16 mouse cellular contexts compared by ENCODE assay signal in the genomic region with DNA sequence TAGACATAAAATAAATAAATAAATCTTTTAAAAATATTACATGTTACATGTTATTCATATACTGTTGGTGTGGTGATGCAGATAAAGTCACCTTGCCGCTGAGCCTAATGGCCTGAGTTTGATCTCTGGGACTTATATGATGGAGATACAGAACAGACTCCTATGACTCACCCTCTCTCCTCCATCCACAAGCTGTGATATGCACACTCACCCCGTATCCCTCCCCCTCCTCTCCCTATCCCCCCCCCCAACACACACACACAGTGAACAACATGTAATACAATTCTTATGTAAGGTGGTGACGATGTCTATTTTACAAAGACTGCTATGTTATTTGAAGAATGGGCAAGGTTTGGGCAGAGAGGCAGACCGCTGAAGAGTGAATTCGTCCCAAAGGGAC. TPM values are rescaled to one million over a fixed set of nuclear protein-coding genes. Genes with fewer than 3 reads are reported as not detected.
A peak's percentile ranks its signal among the peaks of the same experiment; 100 is the strongest.
DNase-seq lines count a peak whose midpoint lies in the region; ATAC-seq and TF ChIP-seq lines count a peak whose summit lies in the region.
"Had no signal": no experiment of that assay in that cellular context is flagged by ENCODE, and none has a peak within 500 bp of the region (broad histone marks: within the 10 kb centered on the region; RNA-seq: fewer than 3 reads in every experiment).

No protein-coding gene starts in this region.

- H3K4me3 ChIP-seq in limb, embryonic 14.5 days (replicated peaks; ENCODE audit: low read length): no peak overlapping the region
- no peak overlapping the region for H3K4me3 ChIP-seq in limb, embryonic 10.5 days
- peak overlapping the region; percentile 13; the same call in 1 of the 2 replicates for H3K4me3 ChIP-seq in thymus, adult 2 months (ENCODE audit: control insufficient read depth, insufficient read depth, low read length)
- no peak overlapping the region; a peak in 1 of 4 replicates for H3K4me3 ChIP-seq in liver, embryonic 14.5 days (ENCODE audit: insufficient read depth in 1 of 2, low read depth in 2 of 2, low read length in 2 of 2)
- H3K4me3 ChIP-seq in embryonic facial prominence, embryonic 10.5 days: no peak overlapping the region
- no peak overlapping the region for H3K4me3 ChIP-seq in forebrain, embryonic 15.5 days
- H3K4me3 ChIP-seq: gastrocnemius, adult 2 months; heart, embryonic 13.5 days; neural tube, embryonic 13.5 days had no signal

- H3K36me3 ChIP-seq in limb, embryonic 14.5 days (ENCODE audit: control insufficient read depth, insufficient read depth, low read length): no peaks in the 10 kb centered on the region
- no peaks in the 10 kb centered on the region for H3K36me3 ChIP-seq in limb, embryonic 10.5 days
- no peaks in the 10 kb centered on the region for H3K36me3 ChIP-seq in thymus, adult 2 months (ENCODE audit: control insufficient read depth, insufficient read depth, low read length)
- no peaks in the 10 kb centered on the region for H3K36me3 ChIP-seq in liver, embryonic 14.5 days (replicated peaks; ENCODE audit: control insufficient read depth, insufficient read depth, low read depth)
- H3K36me3 ChIP-seq in embryonic facial prominence, embryonic 10.5 days (replicated peaks): no peaks in the 10 kb centered on the region
- no peaks in the 10 kb centered on the region for H3K36me3 ChIP-seq in forebrain, embryonic 15.5 days
- H3K36me3 ChIP-seq: heart, embryonic 13.5 days; neural tube, embryonic 13.5 days had no signal

- no peak overlapping the region for H3K4me2 ChIP-seq in limb, embryonic 14.5 days (replicated peaks; ENCODE audit: low read depth, low read length, severe bottlenecking)
- H3K4me2 ChIP-seq in liver, embryonic 14.5 days (ENCODE audit: low read depth): peak overlapping the region; percentile 73
- H3K4me2 ChIP-seq in forebrain, embryonic 15.5 days (replicated peaks): no peak overlapping the region
- H3K4me2 ChIP-seq: heart, embryonic 13.5 days; midbrain, embryonic 11.5 days; neural tube, embryonic 13.5 days had no signal

- TF ChIP-seq EP300 in liver, embryonic 14.5 days (IDR thresholded peaks at IDR 0.05; ENCODE audit: low read depth): no peak

- peak; percentile 26; the same call in 1 of the 2 replicates for ATAC-seq in limb, embryonic 14.5 days (ENCODE audit: low FRiP score, low read depth)
- ATAC-seq in liver, embryonic 14.5 days (ENCODE audit: insufficient read depth): no peak
- ATAC-seq in forebrain, embryonic 15.5 days (replicated peaks): no peak
- ATAC-seq: forebrain, postnatal 0 days had no signal

- H3K27ac ChIP-seq in limb, embryonic 14.5 days (replicated peaks; ENCODE audit: low read depth, low read length): no peak overlapping the region
- no peak overlapping the region for H3K27ac ChIP-seq in limb, embryonic 10.5 days
- H3K27ac ChIP-seq in thymus, adult 2 months (ENCODE audit: control insufficient read depth, insufficient read depth, low read length): peak overlapping the region; percentile 96
- peak overlapping the region; percentile 100 for H3K27ac ChIP-seq in liver, embryonic 14.5 days
- H3K27ac ChIP-seq in embryonic facial prominence, embryonic 10.5 days (replicated peaks): no peak overlapping the region
- H3K27ac ChIP-seq in forebrain, embryonic 15.5 days (replicated peaks): no peak overlapping the region
- H3K27ac ChIP-seq: gastrocnemius, adult 2 months; heart, embryonic 13.5 days; kidney, postnatal 0 days; neural tube, embryonic 13.5 days had no signal

- no peaks in the 10 kb centered on the region for H3K9me3 ChIP-seq in limb, embryonic 14.5 days (ENCODE audit: control insufficient read depth, low read length)
- H3K9me3 ChIP-seq in limb, embryonic 10.5 days (replicated peaks): no peaks in the 10 kb centered on the region
- H3K9me3 ChIP-seq in liver, embryonic 14.5 days (ENCODE audit: control insufficient read depth, low read length): no peaks in the 10 kb centered on the region
- no peaks in the 10 kb centered on the region for H3K9me3 ChIP-seq in embryonic facial prominence, embryonic 10.5 days
- no peaks in the 10 kb centered on the region for H3K9me3 ChIP-seq in forebrain, embryonic 15.5 days
- H3K9me3 ChIP-seq: heart, embryonic 13.5 days; neural tube, embryonic 13.5 days had no signal

- H3K9ac ChIP-seq in limb, embryonic 14.5 days (ENCODE audit: low read depth, low read length, severe bottlenecking): no peak overlapping the region
- peak overlapping the region; percentile 74 for H3K9ac ChIP-seq in liver, embryonic 14.5 days (replicated peaks)
- H3K9ac ChIP-seq in forebrain, embryonic 15.5 days (replicated peaks): no peak overlapping the region
- H3K9ac ChIP-seq: forebrain, postnatal 0 days; heart, embryonic 13.5 days; neural tube, embryonic 13.5 days had no signal

- 79% methylated on average over 5 of the region's 5 CpGs for WGBS in limb, embryonic 14.5 days
- 91% methylated on average over 5 of the region's 5 CpGs for WGBS in limb, embryonic 10.5 days
- whole genome bisulfite sequencing in thymus, adult 2 months: 33% methylated on average over 5 of the region's 5 CpGs
- WGBS in liver, embryonic 14.5 days (ENCODE audit: insufficient replicate concordance): 55% methylated on average over 5 of the region's 5 CpGs
- 88% methylated on average over 5 of the region's 5 CpGs for WGBS in embryonic facial prominence, embryonic 10.5 days
- WGBS in forebrain, embryonic 15.5 days: 84% methylated on average over 5 of the region's 5 CpGs

- no peaks in the 10 kb centered on the region for H3K27me3 ChIP-seq in limb, embryonic 14.5 days (ENCODE audit: control insufficient read depth, insufficient read depth, low read length)
- 0 out of 2 replicates have a peak, but pooled peaks cover 2% of the 10 kb centered on the region for H3K27me3 ChIP-seq in limb, embryonic 10.5 days (ENCODE audit: low read depth, poor library complexity, severe bottlenecking)
- no peaks in the 10 kb centered on the region for H3K27me3 ChIP-seq in thymus, adult 2 months (ENCODE audit: control insufficient read depth, insufficient read depth, low read length)
- no peaks in the 10 kb centered on the region for H3K27me3 ChIP-seq in liver, embryonic 14.5 days (ENCODE audit: control insufficient read depth, insufficient read depth, low read length)
- H3K27me3 ChIP-seq in embryonic facial prominence, embryonic 10.5 days (replicated peaks; ENCODE audit: low read depth, poor library complexity, severe bottlenecking): 0 out of 2 replicates have a peak, but pooled peaks cover 4% of the 10 kb centered on the region
- no peaks in the 10 kb centered on the region for H3K27me3 ChIP-seq in forebrain, embryonic 15.5 days
- H3K27me3 ChIP-seq: neural tube, embryonic 13.5 days had no signal

- no peak for DNase-seq in limb, embryonic 14.5 days (ENCODE audit: low spot score)
- no peak for DNase-seq in limb, embryonic 10.5 days (ENCODE audit: low spot score)
- DNase-seq in thymus, adult 2 months: no peak
- no peak for DNase-seq in thymus, postnatal 14 days
- no peak for DNase-seq in liver, embryonic 14.5 days (ENCODE audit: low read depth in 3 of 3, low spot score in 3 of 3)
- no peak for DNase-seq in embryonic facial prominence, embryonic 10.5 days (ENCODE audit: low spot score)
- DNase-seq: cerebellum, adult 11 months; forebrain, postnatal 0 days; gastrocnemius, adult 2 months; layer of hippocampus, postnatal 36 days; right cerebral cortex, postnatal 4 days had no signal

- no peak for TF ChIP-seq CTCF in thymus, adult 2 months (IDR thresholded peaks at IDR 0.05; ENCODE audit: borderline replicate concordance, control insufficient read depth, extremely low read depth, insufficient read depth, low read length, poor library complexity)
- TF ChIP-seq CTCF in liver, embryonic 14.5 days (IDR thresholded peaks at IDR 0.05; ENCODE audit: low read depth): no peak

- H3K4me1 ChIP-seq in limb, embryonic 14.5 days (ENCODE audit: control insufficient read depth, insufficient read depth, low read length): peaks cover 6% of the 10 kb centered on the region
- H3K4me1 ChIP-seq in limb, embryonic 10.5 days: peaks cover 30% of the 10 kb centered on the region
- H3K4me1 ChIP-seq in thymus, adult 2 months (replicated peaks; ENCODE audit: control insufficient read depth, insufficient read depth, low read length): peaks cover 50% of the 10 kb centered on the region
- H3K4me1 ChIP-seq in liver, embryonic 14.5 days (replicated peaks; ENCODE audit: control insufficient read depth in 2 of 2, insufficient read depth in 2 of 2, low read length in 1 of 2): peaks cover 77 to 81% of the 10 kb centered on the region in 2 experiments
- H3K4me1 ChIP-seq in embryonic facial prominence, embryonic 10.5 days: peaks cover 27% of the 10 kb centered on the region
- H3K4me1 ChIP-seq in forebrain, embryonic 15.5 days: peaks cover 11% of the 10 kb centered on the region

- TF ChIP-seq POLR2A in limb, embryonic 14.5 days (IDR thresholded peaks at IDR 0.05; ENCODE audit: borderline replicate concordance, extremely low read depth, insufficient read depth, insufficient read length): no peak
- no peak for TF ChIP-seq POLR2A in thymus, adult 2 months (IDR thresholded peaks at IDR 0.05; ENCODE audit: control insufficient read depth, extremely low read depth, insufficient read depth, low read length, poor library complexity)

RNA-seq across cellular contexts. Expression of gene Cd47, which starts 0.7 kb away (rescaled TPM):
- polyA plus RNA-seq in limb, embryonic 14.5 days (2012; rRNA removed): 29.5 and 34.5 TPM in 2 replicates
- 89.2 and 91.0 TPM in 2 replicates for polyA plus RNA-seq in limb, embryonic 14.5 days (2014; fragmentation: Nextera tagmentation; extraction: Ambion mirVana)
- 21.3 and 26.6 TPM in 2 replicates for polyA plus RNA-seq in limb, embryonic 10.5 days (2016; fragmentation: Nextera tagmentation; extraction: Ambion mirVana)
- polyA plus RNA-seq in thymus, adult 2 months (2012; rRNA removed): 112 and 127 TPM in 2 replicates
- 54.3 and 82.5 TPM in 2 replicates for polyA plus RNA-seq in liver, embryonic 14.5 days (2012; rRNA removed)
- 331 and 345 TPM in 2 replicates for polyA plus RNA-seq in liver, embryonic 14.5 days (2014; fragmentation: Nextera tagmentation; extraction: Ambion mirVana)
- 27.6 and 32.2 TPM in 2 replicates for polyA plus RNA-seq in embryonic facial prominence, embryonic 10.5 days (2016; fragmentation: Nextera tagmentation; extraction: Ambion mirVana)
- 123 and 128 TPM in 2 replicates for polyA plus RNA-seq in forebrain, embryonic 15.5 days (2015; fragmentation: Nextera tagmentation; extraction: Ambion mirVana)

Comparison
In these comparisons a context has a peak if more than half of its experiments do, and no peak if none do; other contexts are left out.
1. H3K27ac ChIP-seq: peak in thymus, adult 2 months (single experiment) and liver, embryonic 14.5 days (single experiment); none in limb, embryonic 14.5 days (single experiment), limb, embryonic 10.5 days (single experiment), embryonic facial prominence, embryonic 10.5 days (single experiment) and forebrain, embryonic 15.5 days (single experiment).